Mouse (Mus musculus) urinary bladder, postnatal 36 days (tissue): ENCODE measurements around the gene Smad9.

Experiments used
- DNase-seq, 2 experiments: peaks; one replicate each; pipeline ENCODE4 v3.0.0; 2022; ENCODE audit warnings: low spot score in 2 of 2, mixed read lengths in 1 of 2

Gene Smad9

GRCm38 (mm10) chr3:54755145-54756041 is at the start of gene Smad9:
Gene Smad9 (plus strand): TSS chr3:54755582.
- peak; percentile 38 to 57 for DNase-seq

- DNase-seq: no peak
Observed at GRCm38 (mm10) chr3:54708972-54709371, 46.4 kb upstream of the Smad9 start.

GRCm38 (mm10) chr3:54714253-54714652 is 41.1 kb upstream of the Smad9 start, which contains the start of gene Gm21958:
Gene Gm21958 (minus strand): TSS chr3:54714353.
- no peak for DNase-seq

DNA sequence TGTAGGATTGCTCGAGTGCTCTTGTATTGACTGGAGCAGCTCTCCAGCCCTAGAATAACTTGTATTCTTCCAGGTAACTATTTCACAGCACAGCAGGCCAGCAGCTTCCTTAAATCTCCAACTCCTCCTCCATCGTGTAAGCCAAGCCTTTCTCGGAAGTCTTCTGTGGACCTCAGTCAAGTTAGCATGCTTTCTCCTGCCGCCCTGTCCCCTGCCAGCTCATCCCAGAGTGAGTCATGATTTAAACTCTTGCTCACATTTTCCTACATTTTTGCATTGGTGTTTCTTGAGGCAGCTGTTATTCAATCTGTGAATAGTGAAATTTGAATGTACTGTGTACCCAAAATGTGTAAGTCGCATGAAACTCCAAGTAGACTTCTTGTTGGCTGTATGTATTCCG is 39.9 kb upstream of the Smad9 start:
- no peak for DNase-seq

DNA sequence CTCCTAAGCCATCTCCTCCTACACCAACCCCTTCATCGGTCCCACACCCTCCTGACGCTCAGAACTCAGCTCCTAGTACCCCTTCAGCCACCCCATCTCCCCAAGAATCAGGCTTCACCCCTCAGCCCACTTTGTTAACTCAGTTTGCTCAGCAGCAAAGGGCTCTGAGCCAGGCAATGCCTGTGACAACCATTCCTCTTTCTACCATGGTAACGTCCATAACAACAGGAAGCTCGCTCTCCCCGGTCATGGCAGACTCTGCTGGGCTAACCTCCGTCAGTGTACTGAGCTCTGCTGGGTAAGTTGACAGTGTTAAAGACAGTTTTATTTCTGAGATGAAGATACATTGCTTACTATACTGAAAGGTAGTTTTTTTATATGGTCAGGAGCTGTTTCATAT is 38.0 kb upstream of the Smad9 start:
- no peak for DNase-seq

DNA sequence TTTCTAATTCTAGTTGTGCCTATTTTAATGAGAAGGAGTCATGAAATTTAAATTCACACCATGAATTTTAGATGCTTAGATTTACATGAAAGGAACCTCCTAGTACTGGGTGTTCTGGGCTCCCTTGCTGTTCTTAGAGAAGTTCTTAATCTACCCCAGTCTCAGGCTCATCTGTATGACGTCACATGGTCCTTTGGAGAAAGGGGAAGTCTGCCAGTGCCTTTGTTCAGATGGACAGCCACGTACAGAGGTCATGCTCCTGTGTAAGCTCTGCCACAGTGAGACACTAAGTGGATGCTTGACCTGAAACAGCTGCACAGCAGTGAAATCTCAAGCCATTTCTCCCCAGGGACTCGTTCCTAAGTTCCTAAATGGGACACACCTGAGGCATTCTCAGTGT is 36.4 kb upstream of the Smad9 start:
- no peak for DNase-seq

- peak; percentile 3 to 6 for DNase-seq
Observed at GRCm38 (mm10) chr3:54723741-54724500, 31.5 kb upstream of the Smad9 start.

DNA sequence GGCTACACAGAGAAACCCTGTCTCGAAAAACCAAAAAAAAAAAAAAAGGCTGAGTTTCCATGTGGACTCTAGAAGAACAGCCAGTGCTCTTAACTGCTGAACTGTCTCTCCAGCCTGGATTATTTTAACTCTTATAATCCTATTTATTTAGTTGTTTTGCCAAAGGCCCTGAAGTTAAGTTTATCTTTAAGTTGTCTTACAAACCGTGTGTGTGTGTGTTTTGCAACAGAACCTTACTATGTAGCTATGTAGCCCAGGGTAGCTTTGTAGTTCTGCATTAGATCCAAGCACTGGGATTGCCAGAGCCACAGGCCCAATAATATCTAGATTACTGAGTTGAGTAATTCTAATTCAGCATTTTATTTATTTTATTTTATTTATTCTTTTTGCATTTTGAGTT is 30.0 kb upstream of the Smad9 start:
- DNase-seq: no peak

DNA sequence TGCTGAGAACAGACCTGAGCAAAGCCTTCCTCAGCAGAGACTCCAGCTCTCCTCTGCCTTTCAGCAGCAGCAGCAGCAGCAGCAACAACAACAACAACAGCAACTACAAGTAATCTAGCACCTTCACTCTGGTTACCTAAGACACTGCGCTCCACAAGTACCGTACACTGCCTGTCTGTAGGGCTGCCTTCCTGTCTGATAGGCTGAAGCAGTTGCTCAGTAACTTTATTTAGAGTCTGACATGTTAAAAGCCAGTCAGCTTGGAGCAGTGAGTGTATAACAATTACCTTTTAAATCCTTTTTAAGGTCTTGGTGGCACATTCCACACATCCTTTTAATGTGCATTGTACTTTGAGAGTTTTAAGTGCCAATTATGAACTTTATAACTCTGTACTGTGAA is 27.8 kb upstream of the Smad9 start:
- no peak for DNase-seq

DNA sequence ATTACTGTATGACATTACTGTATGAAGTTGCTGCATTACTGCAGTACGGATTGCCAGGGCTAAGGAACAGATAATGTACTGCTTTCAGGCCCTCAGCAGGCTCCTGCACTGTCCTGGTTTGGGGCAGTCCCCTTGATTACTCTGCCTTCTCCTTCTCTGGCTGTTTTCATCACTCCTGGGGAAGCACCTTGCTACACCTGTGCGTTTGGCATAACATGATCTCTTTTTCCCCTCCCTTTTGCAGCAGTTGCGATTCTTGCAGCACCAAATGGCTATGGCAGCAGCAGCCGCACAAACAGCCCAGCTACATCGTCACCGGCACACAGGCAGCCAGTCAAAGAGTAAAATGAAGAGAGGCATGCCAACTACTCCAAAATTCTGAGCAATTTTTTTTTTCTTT is 27.3 kb upstream of the Smad9 start:
- DNase-seq: no peak

DNA sequence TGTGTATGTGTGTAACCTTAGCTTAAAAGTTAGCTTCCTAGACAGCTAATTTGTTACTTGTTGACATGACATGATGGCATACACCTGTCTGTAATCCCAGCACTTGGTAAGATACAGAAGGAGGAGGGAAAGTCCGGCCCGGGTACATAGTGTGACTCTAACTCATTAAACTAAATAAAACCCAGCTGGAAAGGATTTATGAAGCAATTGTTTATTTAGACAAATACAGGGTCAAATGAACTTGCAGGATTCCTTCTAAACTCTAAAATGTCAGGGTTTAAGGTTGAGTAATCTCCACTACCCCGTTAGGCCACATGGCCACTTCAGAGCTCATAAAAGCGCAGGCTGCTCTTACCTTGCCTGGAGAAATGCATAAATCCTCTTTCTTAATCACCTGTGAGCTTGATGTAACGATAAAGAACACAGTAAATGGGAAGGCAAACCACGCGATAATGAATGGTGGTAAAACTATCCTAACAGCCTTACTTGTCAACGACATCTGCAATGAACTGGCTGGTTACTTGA is 23.7 kb upstream of the Smad9 start:
- DNase-seq: no peak

GRCm38 (mm10) chr3:54732371-54732770 is 23.0 kb upstream of the Smad9 start:
- DNase-seq: no peak

GRCm38 (mm10) chr3:54734411-54735246 is 20.8 kb upstream of the Smad9 start:
- peak; percentile 79 to 89 for DNase-seq

DNA sequence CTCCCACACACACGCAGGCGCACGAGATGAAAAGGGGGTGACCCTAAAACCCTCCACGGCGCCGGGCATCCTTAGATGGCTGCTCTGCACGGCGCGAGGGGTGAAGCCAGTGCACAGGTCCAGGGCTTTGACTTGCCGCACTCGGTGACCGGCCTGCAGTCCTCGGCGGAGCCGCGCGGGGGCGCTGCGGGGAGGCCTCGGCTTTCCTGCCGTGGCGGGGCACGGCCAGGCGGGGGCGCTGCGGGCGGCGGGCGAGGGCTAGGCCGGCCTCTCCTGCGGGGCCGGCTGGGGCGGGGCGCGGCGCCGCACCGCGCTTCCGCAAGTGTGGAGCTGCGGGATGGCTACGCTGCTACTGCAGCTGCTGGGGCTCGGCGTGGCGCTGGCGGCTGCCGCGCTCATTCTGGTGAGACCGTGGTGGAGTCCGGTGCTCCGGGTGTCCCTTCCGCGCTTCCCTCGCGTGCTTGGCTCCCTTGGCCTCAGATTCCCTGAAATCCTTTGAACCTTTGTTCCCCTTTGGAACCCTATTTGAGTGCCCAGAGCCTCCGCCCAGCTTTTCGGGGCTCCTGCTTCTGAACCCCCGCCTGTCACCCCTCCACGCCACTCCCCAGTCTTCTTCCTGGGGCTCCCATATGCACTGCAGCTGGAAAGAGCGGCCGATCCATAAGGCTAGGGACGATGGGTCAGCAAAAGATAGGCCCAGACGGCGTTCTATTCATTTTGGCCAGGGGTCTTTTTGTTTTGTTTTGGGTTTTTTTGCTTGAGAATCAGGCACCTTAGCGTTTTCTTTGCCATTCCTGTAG is 19.9 kb upstream of the Smad9 start, which contains the start of the genes Exosc8 and Alg5:
Gene Exosc8, minus strand, starts transcription at position 147 of the 800 bp plus-strand sequence.
Gene Alg5, plus strand, starts transcription at position 293 of the 800 bp plus-strand sequence.
- DNase-seq: peak; percentile 87 to 88

DNA sequence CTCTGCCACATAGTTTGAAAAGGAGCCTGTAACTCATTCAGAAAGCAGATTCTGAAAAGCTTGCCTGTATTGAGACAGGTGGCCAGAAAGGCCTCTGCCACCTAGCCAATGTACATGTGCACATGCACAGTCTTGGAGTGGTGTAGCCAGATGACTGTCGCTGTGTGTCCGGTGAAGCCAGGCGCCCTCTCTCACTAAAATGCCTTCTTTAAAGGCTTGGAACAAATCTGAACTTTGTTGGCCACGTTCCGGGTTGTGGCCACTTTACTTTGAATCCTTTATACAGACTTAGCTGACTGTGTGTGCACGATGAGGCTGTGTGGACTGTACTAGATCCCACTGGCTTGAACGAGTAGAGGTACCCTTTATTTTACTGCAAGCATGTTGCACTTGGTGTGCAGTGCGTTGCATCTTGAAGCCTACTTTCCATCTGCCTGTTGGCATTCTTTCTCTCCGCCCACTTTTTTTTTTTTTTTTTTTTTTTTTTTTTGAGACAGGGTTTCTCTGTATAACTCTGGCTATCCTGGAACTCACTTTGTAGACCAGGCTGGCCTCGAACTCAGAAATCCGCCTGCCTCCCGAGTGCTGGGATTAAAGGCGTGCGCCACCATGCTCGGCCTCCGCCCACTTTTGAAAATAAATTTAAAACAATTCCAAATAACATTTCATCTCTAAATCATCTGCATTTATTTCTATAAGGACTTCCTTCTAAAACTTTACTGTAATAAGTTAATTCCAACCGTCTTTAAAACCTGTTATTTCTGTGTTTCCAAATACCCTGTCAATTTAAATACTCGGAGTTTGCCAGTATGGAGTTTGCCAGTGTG is 19.1 kb upstream of the Smad9 start:
- no peak for DNase-seq

DNA sequence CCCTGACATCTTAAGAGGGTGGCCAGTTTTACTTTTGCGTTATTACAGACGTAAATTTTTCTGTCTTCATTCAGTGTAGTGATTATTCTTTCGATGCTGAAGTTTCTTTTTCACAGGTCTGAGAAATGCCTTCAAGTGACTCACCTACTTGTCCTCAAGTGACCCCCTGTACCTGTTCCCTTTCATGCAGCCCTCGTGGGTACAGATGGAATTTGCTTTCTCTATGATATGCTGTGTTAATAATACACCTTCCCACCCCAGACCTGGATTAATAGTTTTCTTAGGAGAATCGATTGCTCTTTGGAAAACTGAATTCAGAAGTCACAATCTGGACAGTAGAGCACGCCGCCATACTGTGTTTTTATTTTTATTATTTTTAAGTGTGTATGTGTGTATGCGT is 18.1 kb upstream of the Smad9 start:
- no peak for DNase-seq

DNA sequence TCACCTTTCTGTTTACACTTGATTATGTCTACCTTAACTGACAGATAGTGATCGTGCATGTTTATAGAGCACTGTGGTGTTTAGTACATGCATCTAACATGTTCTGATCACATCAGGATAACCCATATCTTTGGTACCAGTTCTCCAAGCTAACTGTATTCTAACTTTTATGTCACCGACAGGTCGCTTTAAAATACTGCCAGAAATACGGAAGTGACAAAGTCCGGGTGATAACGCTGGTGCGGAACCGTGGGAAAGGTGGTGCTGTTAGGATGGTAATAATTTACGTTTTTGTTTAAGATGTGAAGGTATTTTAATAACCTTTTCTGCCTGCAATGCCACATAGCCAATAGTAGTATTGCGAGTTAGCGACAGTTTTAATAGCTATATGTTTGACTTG is 13.4 kb upstream of the Smad9 start:
- no peak for DNase-seq

DNA sequence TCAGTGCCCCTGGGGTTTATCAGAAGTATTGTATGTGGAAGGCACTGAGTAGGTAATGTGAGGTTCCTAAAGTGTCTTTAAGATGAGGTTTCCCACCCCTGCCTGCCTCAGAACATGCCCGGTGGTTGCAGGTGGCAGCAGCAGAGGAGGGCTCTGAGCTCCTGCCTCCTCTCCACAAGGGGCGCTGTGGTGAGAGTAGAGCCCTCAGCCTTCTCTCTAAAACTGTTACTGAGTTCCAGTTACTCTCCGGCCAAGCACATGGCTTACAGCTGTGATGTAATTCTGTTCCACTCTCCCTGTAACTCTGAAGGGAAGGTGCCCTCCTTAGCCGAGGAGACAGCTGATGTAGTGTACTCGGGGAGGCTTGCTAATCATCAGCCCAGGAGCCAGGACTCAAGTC is 9.6 kb upstream of the Smad9 start:
- no peak for DNase-seq

- no peak for DNase-seq
Observed at GRCm38 (mm10) chr3:54753411-54753810, 2.0 kb upstream of the Smad9 start.

- DNase-seq: peak in 1 of 2 experiments; percentile 18
Observed at GRCm38 (mm10) chr3:54756058-54756457, 676 bp downstream of the Smad9 start.
